Mouse (Mus musculus): ENCODE results near the gene Fmo3. TPM values are rescaled to one million over a fixed set of nuclear protein-coding genes. Genes with fewer than 3 reads are reported as not detected.

Gene Fmo3
- polyA plus RNA-seq (2014; fragmentation: Illumina TruSeq; extraction: RNeasy Lipid Tissue Mini Kit (QIAGEN cat#74804); ENCODE audit: low read depth, low replicate concordance) = 1.8 TPM

DNA sequence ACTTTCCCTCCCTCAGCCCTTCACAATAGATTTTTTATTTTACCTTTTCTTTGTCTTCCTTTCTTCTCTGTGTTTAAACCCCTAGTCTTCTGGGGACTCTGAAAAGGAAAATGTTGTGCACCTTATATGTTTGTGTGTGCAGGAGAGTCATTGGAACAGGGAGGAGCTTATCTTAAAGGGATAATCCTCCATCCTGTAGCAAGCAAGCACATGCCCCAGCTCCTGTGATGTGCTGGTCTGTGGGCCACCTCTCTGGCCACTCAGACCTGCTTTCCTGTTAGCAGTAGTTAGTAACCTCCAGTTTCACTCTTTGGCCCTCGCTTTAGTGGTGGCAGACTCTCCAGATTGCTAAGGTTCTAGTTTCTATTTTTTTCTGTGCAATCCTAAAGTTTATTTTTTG is at the start of gene Fmo3:
Fmo3 (minus strand) TSS at position 101 of the 400 bp plus-strand sequence.

DNA sequence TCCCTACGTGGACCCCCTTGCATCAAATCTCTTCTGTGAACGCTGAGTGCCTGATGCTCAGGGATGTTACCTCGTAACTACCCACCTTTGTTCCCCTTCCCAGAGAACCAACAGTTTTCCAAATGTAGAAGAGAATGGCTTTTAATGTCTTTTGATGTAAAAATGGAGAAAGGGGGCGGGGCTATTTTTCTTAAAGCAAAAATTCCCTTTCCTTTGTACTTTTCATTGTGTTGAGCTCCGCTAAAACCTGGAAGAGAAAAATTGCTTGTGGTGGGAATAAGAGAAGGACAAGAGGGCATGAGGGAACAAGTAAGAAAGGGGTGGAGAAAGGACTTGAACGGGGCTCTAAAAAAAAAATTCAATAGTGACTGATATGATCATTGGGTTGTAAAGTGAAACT is 46.9 kb downstream of the Fmo3 start, which contains the start of gene Fmo6:
Fmo6 (minus strand) TSS at position 101 of the 400 bp plus-strand sequence.

Other genes starting within 250 kb of the Fmo3 start
- gene Prrc2c, start 244.0 kb downstream of the Fmo3 start, polyA plus RNA-seq (2014; fragmentation: Illumina TruSeq; extraction: RNeasy Lipid Tissue Mini Kit (QIAGEN cat#74804); ENCODE audit: low read depth, low replicate concordance) = 35.7 TPM
- 81.0 TPM for gene Fmo4, start 170.6 kb downstream of the Fmo3 start, polyA plus RNA-seq (2014; fragmentation: Illumina TruSeq; extraction: RNeasy Lipid Tissue Mini Kit (QIAGEN cat#74804); ENCODE audit: low read depth, low replicate concordance)
- gene Fmo1, start 117.9 kb downstream of the Fmo3 start, polyA plus RNA-seq (2014; fragmentation: Illumina TruSeq; extraction: RNeasy Lipid Tissue Mini Kit (QIAGEN cat#74804); ENCODE audit: low read depth, low replicate concordance) = 2,496 TPM
- gene Fmo2, start 85.8 kb downstream of the Fmo3 start, polyA plus RNA-seq (2014; fragmentation: Illumina TruSeq; extraction: RNeasy Lipid Tissue Mini Kit (QIAGEN cat#74804); ENCODE audit: low read depth, low replicate concordance) = 791 TPM
- not detected for gene Fmo6, start 47.0 kb downstream of the Fmo3 start, polyA plus RNA-seq (2014; fragmentation: Illumina TruSeq; extraction: RNeasy Lipid Tissue Mini Kit (QIAGEN cat#74804); ENCODE audit: low read depth, low replicate concordance)
- not detected for gene Mroh9, start 101.1 kb upstream of the Fmo3 start, polyA plus RNA-seq (2014; fragmentation: Illumina TruSeq; extraction: RNeasy Lipid Tissue Mini Kit (QIAGEN cat#74804); ENCODE audit: low read depth, low replicate concordance)

All from kidney, adult 10 weeks (tissue).